Mouse (Mus musculus) cerebellum, adult (tissue): ENCODE results near the gene Fbxw4.

Experiments used
- ATAC-seq: cut with Nextera tagmentation; 2 replicates; pipeline ENCODE4 v1.9.2; 2017; ENCODE audit warnings: mild to moderate bottlenecking, moderate library complexity, mixed read lengths; ENCODE audit not compliant: insufficient number of reproducible peaks, low FRiP score, low TSS enrichment

The Fbxw4 gene

GRCm38 (mm10) chr19:45659738-45660502 is at the start of gene Fbxw4:
TSS of gene Fbxw4 (minus strand) at chr19:45660312.
- ATAC-seq: peak; percentile 87

GRCm38 (mm10) chr19:45708704-45709103 is 48.6 kb upstream of the Fbxw4 start:
- ATAC-seq: no peak

- no peak for ATAC-seq
Observed at GRCm38 (mm10) chr19:45696281-45696600, 36.1 kb upstream of the Fbxw4 start.

- ATAC-seq: no peak
Observed at GRCm38 (mm10) chr19:45695496-45696280, 35.6 kb upstream of the Fbxw4 start.

GRCm38 (mm10) chr19:45694056-45694455 is 33.9 kb upstream of the Fbxw4 start:
- ATAC-seq: no peak

GRCm38 (mm10) chr19:45692211-45692610 is 32.1 kb upstream of the Fbxw4 start:
- no peak for ATAC-seq

GRCm38 (mm10) chr19:45691001-45691535 is 31.0 kb upstream of the Fbxw4 start:
- no peak for ATAC-seq

GRCm38 (mm10) chr19:45687001-45687400 is 26.9 kb upstream of the Fbxw4 start:
- no peak for ATAC-seq

- ATAC-seq: no peak
Observed at GRCm38 (mm10) chr19:45683676-45684075, 23.6 kb upstream of the Fbxw4 start.

- ATAC-seq: no peak
Observed at GRCm38 (mm10) chr19:45680495-45681130, 20.5 kb upstream of the Fbxw4 start.

GRCm38 (mm10) chr19:45676723-45677269 is 16.7 kb upstream of the Fbxw4 start:
- no peak for ATAC-seq

- no peak for ATAC-seq
Observed at GRCm38 (mm10) chr19:45675720-45676581, 15.8 kb upstream of the Fbxw4 start.

GRCm38 (mm10) chr19:45675196-45675595 is 15.1 kb upstream of the Fbxw4 start:
- no peak for ATAC-seq

GRCm38 (mm10) chr19:45672971-45673370 is 12.9 kb upstream of the Fbxw4 start:
- no peak for ATAC-seq

- no peak for ATAC-seq
Observed at GRCm38 (mm10) chr19:45668986-45669385, 8.9 kb upstream of the Fbxw4 start.

- ATAC-seq: no peak
Observed at GRCm38 (mm10) chr19:45663851-45664250, 3.7 kb upstream of the Fbxw4 start.

- ATAC-seq: no peak
Observed at GRCm38 (mm10) chr19:45660503-45660790, 335 bp upstream of the Fbxw4 start.

- ATAC-seq: no peak
Observed at GRCm38 (mm10) chr19:45659301-45659737, 793 bp downstream of the Fbxw4 start.

- ATAC-seq: no peak
Observed at GRCm38 (mm10) chr19:45658556-45659268, 1.4 kb downstream of the Fbxw4 start.
